Mouse (Mus musculus) heart, adult 2 months (tissue): ENCODE data around the gene Amt. TPM values are rescaled to one million over a fixed set of nuclear protein-coding genes. Genes with fewer than 3 reads are reported as not detected.

Experiments
- DNase-seq, 2 experiments: peaks; one replicate each; pipeline ENCODE4 v3.0.0; 2021
- H3K27ac ChIP-seq: fragments of 200-600 bp; 2 replicates; pipeline ENCODE4 v1.8.1; 2022
- H3K27me3 ChIP-seq: fragments of 200-500 bp; 2 replicates; pipeline ENCODE4 v1.6.1; 2012; ENCODE audit warnings: mild to moderate bottlenecking, low read length, inconsistent platforms, mixed read lengths; ENCODE audit not compliant: control insufficient read depth, insufficient read depth
- H3K36me3 ChIP-seq: fragments of 200-500 bp; 2 replicates; pipeline ENCODE4 v1.6.1; 2012; ENCODE audit warnings: low read length, inconsistent platforms; ENCODE audit not compliant: control insufficient read depth, insufficient read depth
- H3K4me1 ChIP-seq: fragments of 200-500 bp; 2 replicates; pipeline ENCODE4 v1.6.1; 2011; ENCODE audit warnings: low read length; ENCODE audit not compliant: control insufficient read depth, insufficient read depth
- H3K4me3 ChIP-seq: fragments of 200-600 bp; 2 replicates; pipeline ENCODE4 v1.8.1; 2022
- H3K79me2 ChIP-seq: fragments of 200-500 bp; replicated peaks from 2 replicates; pipeline ENCODE4 v1.6.1; 2012; ENCODE audit warnings: mild to moderate bottlenecking, inconsistent platforms, low read length, moderate library complexity, mixed read lengths; ENCODE audit not compliant: control insufficient read depth, insufficient read depth
- H3K9ac ChIP-seq: fragments of 200-500 bp; 2 replicates; pipeline ENCODE4 v1.6.1; 2012; ENCODE audit warnings: low read depth, mild to moderate bottlenecking, control low read depth, inconsistent platforms, low read length, mixed read lengths
- CTCF ChIP-seq: fragments of 200-600 bp; IDR thresholded peaks from 2 replicates; pipeline ENCODE4 v1.8.1; 2022; ENCODE audit warnings: antibody characterized with exemption, mild to moderate bottlenecking, moderate library complexity
- EP300 ChIP-seq: fragments of 200-500 bp; IDR thresholded peaks from 2 replicates; pipeline ENCODE4 v1.6.1; 2011; ENCODE audit warnings: low read depth, low read length, control low read depth; ENCODE audit not compliant: insufficient read depth
- POLR2A ChIP-seq: fragments of 200-500 bp; IDR thresholded peaks from 2 replicates; pipeline ENCODE4 v1.6.1; 2011; ENCODE audit warnings: mild to moderate bottlenecking, low read depth, low read length, control low read depth; ENCODE audit not compliant: insufficient read depth
- WGBS: fragments of 180-500 bp; shearing (Covaris S2); methylation state at CpG from one replicate; pipeline ENCODE4 v1.1.7; 2018; 5-methylcytosine and 5-hydroxymethylcytosine counted together
- intact Hi-C: fragments of 180-260 bp; cut with DNase I; formaldehyde crosslinking; loops from one replicate; pipeline ENCODE4 v1.15.1; 2025
- polyA plus RNA-seq: library from polyadenylated mRNA; depleted of rRNA; stranded (reverse); fragments of >200 nt; gene quantifications from 2 replicates; pipeline ENCODE4 v1.2.3, GENCODE M21; 2012; rRNA removed
- total RNA-seq, 2 experiments: library from RNA; stranded (reverse); gene quantifications; 2 replicates each; pipeline ENCODE4 v1.2.3; 2021

Amt gene
- total and polyA plus RNA-seq, 3 experiments, result 4.0 to 4.8 (median 4.6) TPM

DNA sequence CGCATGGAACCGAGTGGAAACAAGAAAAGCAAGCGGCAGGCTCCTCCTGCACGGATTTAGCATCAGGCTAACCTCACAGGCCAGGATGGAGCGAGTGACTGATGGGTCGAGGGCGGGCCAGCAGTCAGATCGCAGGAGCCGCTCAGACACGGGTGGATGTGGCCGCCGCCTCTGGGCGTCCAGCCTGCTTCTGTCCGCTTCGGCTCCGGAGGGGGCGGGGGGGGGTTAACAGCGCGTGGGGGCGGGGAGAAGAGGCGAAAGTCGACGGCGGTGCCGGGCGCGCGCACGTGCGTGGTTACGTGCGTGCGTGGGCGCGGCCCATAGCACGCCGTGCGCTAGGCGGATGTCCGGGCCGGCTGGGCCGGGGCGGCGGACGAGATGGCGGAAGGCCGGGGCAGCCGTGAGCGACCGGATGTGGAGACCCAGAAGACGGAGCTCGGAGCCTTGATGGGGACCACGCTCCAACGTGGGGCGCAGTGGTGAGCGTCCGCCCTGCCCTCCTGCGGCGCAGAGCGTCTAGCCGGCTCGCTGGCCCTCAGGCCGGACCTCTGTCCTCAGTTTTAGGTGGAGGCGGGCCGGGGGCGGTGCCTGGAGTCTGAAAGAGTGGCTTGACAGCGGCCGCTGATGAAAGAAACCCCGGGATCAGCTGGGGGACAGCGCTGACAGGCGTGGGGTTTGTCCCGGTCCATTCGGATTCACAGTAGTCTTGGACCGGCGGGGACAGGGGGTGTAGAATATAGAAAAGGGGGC is 51.1 kb downstream of the Amt start, which contains the start of gene Usp4:
TSS of gene Usp4 (plus strand) at position 314 of the 750 bp plus-strand sequence.
- Histone ChIP-seq H3K27ac (peak within 1 kb of the TSS; percentile 92), H3K36me3 (0 out of 2 replicates have a peak, but pooled peaks cover 2% of the 10 kb centered on the region), H3K27me3 (no peaks in the 10 kb centered on the region), H3K4me3 (peak within 1 kb of the TSS; percentile 98), H3K4me1 (peaks cover 4% of the 10 kb centered on the region), H3K9ac (peak within 1 kb of the TSS; percentile 88), H3K79me2 (peaks cover 8% of the 10 kb centered on the region)
- TF ChIP-seq CTCF (peak; percentile 22; the same call in 1 of the 2 replicates), POLR2A (peak; percentile 85), EP300 (0 out of 2 replicates have a peak, but pooled peaks have one; percentile 54)
- peak; percentile 92 to 95 for DNase-seq
- under 1% methylated on average over 75 of the region's 75 CpGs for WGBS
- intact Hi-C loops, result loop anchor here (1.0 kb wide), 2 partner anchors 8 to 41 kb away; partner anchors contain the start of genes Rhoa and Tcta

GRCm38 (mm10) chr9:108348290-108348680 is 51.6 kb downstream of the Amt start:
- Histone ChIP-seq H3K4me3 (peak overlapping the region; percentile 98), H3K4me1 (peaks cover 4% of the 10 kb centered on the region), H3K36me3 (0 out of 2 replicates have a peak, but pooled peaks cover 2% of the 10 kb centered on the region), H3K79me2 (peaks cover 8% of the 10 kb centered on the region), H3K27ac (peak overlapping the region; percentile 92), H3K9ac (peak overlapping the region; percentile 88), H3K27me3 (no peaks in the 10 kb centered on the region)
- TF ChIP-seq POLR2A (no peak), CTCF (no peak), EP300 (no peak)
- intact Hi-C loops, result no loop called here
- WGBS, result under 1% methylated on average over 14 of the region's 14 CpGs
- no peak for DNase-seq

DNA sequence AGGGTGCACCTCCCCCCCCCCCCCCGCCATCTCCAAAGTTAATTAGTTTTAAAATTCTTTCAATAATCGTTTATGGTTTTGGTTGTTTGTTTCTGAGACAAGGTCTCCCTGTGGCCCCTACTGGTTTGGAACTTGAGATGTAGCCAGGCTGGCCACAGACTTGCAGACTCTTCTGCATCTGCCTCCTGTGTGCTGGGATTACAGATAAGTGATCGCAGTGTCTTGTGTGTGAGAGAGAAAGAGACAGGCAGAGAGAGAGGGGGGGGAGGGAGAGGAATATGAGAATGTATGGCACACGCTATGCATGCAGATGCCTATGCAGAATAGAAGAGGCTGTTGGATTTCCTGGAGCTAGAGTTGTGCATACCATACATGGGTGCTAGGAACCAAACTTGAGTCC is 53.1 kb downstream of the Amt start:
- Histone ChIP-seq H3K4me3 (no peak overlapping the region), H3K79me2 (peaks cover 8% of the 10 kb centered on the region), H3K4me1 (peaks cover 4% of the 10 kb centered on the region), H3K36me3 (0 out of 2 replicates have a peak, but pooled peaks cover 2% of the 10 kb centered on the region), H3K27me3 (no peaks in the 10 kb centered on the region), H3K27ac (no peak overlapping the region), H3K9ac (no peak overlapping the region)
- no peak for DNase-seq
- 89% methylated on average over 4 of the region's 4 CpGs for WGBS
- intact Hi-C loops, result no loop called here
- no peak for TF ChIP-seq EP300
- TF ChIP-seq CTCF, result no peak
- no peak for TF ChIP-seq POLR2A

Other genes starting within 250 kb of the Amt start
- gene Gmppb, start 247.6 kb upstream of the Amt start, total RNA-seq, result 10 to 100 TPM; 10.1 to 10.2 TPM
- gene Gmppb, start 247.6 kb upstream of the Amt start, polyA plus RNA-seq, result 9.6 and 11.2 TPM in 2 replicates
- gene Amigo3, start 243.7 kb upstream of the Amt start, total RNA-seq, result 1 to 10 TPM; 1.5 to 2.0 TPM
- 3.1 and 5.1 TPM in 2 replicates for gene Amigo3, start 243.7 kb upstream of the Amt start, polyA plus RNA-seq
- gene Mst1, start 216.4 kb upstream of the Amt start, total RNA-seq, result not detected
- gene Mst1, start 216.4 kb upstream of the Amt start, polyA plus RNA-seq, result 0.59 TPM in 1 of 2 replicates, not detected in the other
- gene Rnf123, start 213.5 kb upstream of the Amt start, total RNA-seq, result 10 to 100 TPM; 79.3 to 86.7 TPM
- 114 and 126 TPM in 2 replicates for gene Rnf123, start 213.5 kb upstream of the Amt start, polyA plus RNA-seq
- gene Apeh, start 202.2 kb upstream of the Amt start, total RNA-seq, result 10 to 100 TPM; 37.6 to 39.3 TPM
- 58.0 and 92.7 TPM in 2 replicates for gene Apeh, start 202.2 kb upstream of the Amt start, polyA plus RNA-seq
- gene Bsn, start 106.5 kb upstream of the Amt start, total RNA-seq, result under 1 TPM; 0.03 to 0.05 TPM
- gene Bsn, start 106.5 kb upstream of the Amt start, polyA plus RNA-seq, result 0.06 and 0.10 TPM in 2 replicates
- gene Dag1, start 32.9 kb upstream of the Amt start, total RNA-seq, result 100 to 1,000 TPM; 305 to 347 TPM
- 124 and 157 TPM in 2 replicates for gene Dag1, start 32.9 kb upstream of the Amt start, polyA plus RNA-seq
- 10 to 100 TPM; 21.0 to 21.5 TPM for gene Nicn1, start 6.4 kb upstream of the Amt start, total RNA-seq
- 24.1 and 37.1 TPM in 2 replicates for gene Nicn1, start 6.4 kb upstream of the Amt start, polyA plus RNA-seq
- gene Rhoa, start 9.3 kb downstream of the Amt start, total RNA-seq, result 100 to 1,000 TPM; 216 to 234 TPM
- 110 and 266 TPM in 2 replicates for gene Rhoa, start 9.3 kb downstream of the Amt start, polyA plus RNA-seq
- gene Tcta, start 9.3 kb downstream of the Amt start, total RNA-seq, result 10 to 100 TPM; 50.5 to 52.8 TPM
- 64.8 and 82.4 TPM in 2 replicates for gene Tcta, start 9.3 kb downstream of the Amt start, polyA plus RNA-seq
- 100 to 1,000 TPM in 1 of 2 experiments, 10 to 100 TPM in 1; 92.2 to 130 TPM for gene Gpx1, start 42.0 kb downstream of the Amt start, total RNA-seq
- gene Gpx1, start 42.0 kb downstream of the Amt start, polyA plus RNA-seq, result 212 and 327 TPM in 2 replicates
- 10 to 100 TPM; 66.1 to 74.8 TPM for gene Usp4, start 51.0 kb downstream of the Amt start, total RNA-seq
- 52.7 and 68.6 TPM in 2 replicates for gene Usp4, start 51.0 kb downstream of the Amt start, polyA plus RNA-seq
- under 1 TPM; 0.57 to 0.68 TPM for gene 1700102P08Rik, start 96.0 kb downstream of the Amt start, total RNA-seq
- 0.25 and 0.44 TPM in 2 replicates for gene 1700102P08Rik, start 96.0 kb downstream of the Amt start, polyA plus RNA-seq
- gene Ccdc36, start 131.6 kb downstream of the Amt start, total RNA-seq, result not detected
- gene Ccdc36, start 131.6 kb downstream of the Amt start, polyA plus RNA-seq, result not detected in 2 replicates
- gene BC048562, start 139.6 kb downstream of the Amt start, total RNA-seq, result not detected
- gene BC048562, start 139.6 kb downstream of the Amt start, polyA plus RNA-seq, result not detected in 2 replicates
- gene Ccdc71, start 163.7 kb downstream of the Amt start, total RNA-seq, result 10 to 100 TPM; 22.5 to 26.6 TPM
- 14.7 and 16.7 TPM in 2 replicates for gene Ccdc71, start 163.7 kb downstream of the Amt start, polyA plus RNA-seq
- 1 to 10 TPM; 4.9 to 5.8 TPM for gene Klhdc8b, start 164.7 kb downstream of the Amt start, total RNA-seq
- gene Klhdc8b, start 164.7 kb downstream of the Amt start, polyA plus RNA-seq, result 21.5 and 26.6 TPM in 2 replicates
- 100 to 1,000 TPM; 326 to 360 TPM for gene Lamb2, start 182.9 kb downstream of the Amt start, total RNA-seq
- 272 and 392 TPM in 2 replicates for gene Lamb2, start 182.9 kb downstream of the Amt start, polyA plus RNA-seq
- gene Usp19, start 193.7 kb downstream of the Amt start, total RNA-seq, result 10 to 100 TPM; 83.2 to 91.9 TPM
- gene Usp19, start 193.7 kb downstream of the Amt start, polyA plus RNA-seq, result 110 and 147 TPM in 2 replicates
- 10 to 100 TPM; 68.4 to 76.3 TPM for gene Qars, start 210.9 kb downstream of the Amt start, total RNA-seq
- gene Qars, start 210.9 kb downstream of the Amt start, polyA plus RNA-seq, result 108 and 173 TPM in 2 replicates
- 10 to 100 TPM; 57.8 to 64.2 TPM for gene Qrich1, start 220.0 kb downstream of the Amt start, total RNA-seq
- 55.6 and 70.1 TPM in 2 replicates for gene Qrich1, start 220.0 kb downstream of the Amt start, polyA plus RNA-seq